Mouse (Mus musculus): Measurements from ENCODE around the gene Cep112. TPM values are rescaled to one million over a fixed set of nuclear protein-coding genes. Genes with fewer than 3 reads are reported as not detected.

Cep112 gene
- polyA plus RNA-seq, 1 experiment from 2014 or later: 1.4 TPM

DNA sequence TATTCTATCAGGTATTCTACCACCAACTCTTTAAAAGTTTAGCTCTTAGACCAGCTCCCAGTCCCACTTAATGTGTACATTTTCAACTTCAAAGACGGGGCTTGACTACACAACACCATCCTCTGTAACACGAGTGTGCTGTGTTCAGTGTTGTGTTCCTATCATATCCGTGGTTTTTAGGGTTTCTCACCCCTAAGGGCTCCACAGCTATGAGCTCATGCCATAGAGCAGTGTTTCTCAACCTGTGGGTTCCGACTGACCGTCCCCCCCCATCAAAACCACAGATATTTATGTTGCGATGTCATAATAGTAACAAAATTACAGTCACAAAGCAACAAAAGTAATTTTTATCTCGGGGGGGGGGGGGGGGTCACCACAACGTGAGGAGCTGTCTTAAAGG is 461.1 kb downstream of the Cep112 start:
- no peaks in the 10 kb centered on the region for H3K9me3 ChIP-seq (replicated peaks)
- H3K36me3 ChIP-seq: no peaks in the 10 kb centered on the region
- peaks cover 13% of the 10 kb centered on the region for H3K27me3 ChIP-seq
- H3K4me2 ChIP-seq: no peak overlapping the region
- 58% methylated on average over 8 of the region's 8 CpGs for WGBS (ENCODE audit: insufficient replicate concordance)
- H3K27ac ChIP-seq: no peak overlapping the region
- no peak for ATAC-seq (ENCODE audit: low read depth)
- H3K4me3 ChIP-seq (replicated peaks): no peak overlapping the region
- H3K4me1 ChIP-seq (replicated peaks): no peaks in the 10 kb centered on the region
- no peak overlapping the region for H3K9ac ChIP-seq
- DNase-seq: no peak

GRCm38 (mm10) chr11:108889121-108889520 is 464.1 kb downstream of the Cep112 start:
- no peak for ATAC-seq (ENCODE audit: low read depth)
- Histone ChIP-seq H3K27me3 (peaks cover 40% of the 10 kb centered on the region), H3K4me3 (replicated peaks) (no peak overlapping the region), H3K27ac (no peak overlapping the region), H3K9ac (no peak overlapping the region), H3K36me3 (no peaks in the 10 kb centered on the region), H3K4me1 (replicated peaks) (no peaks in the 10 kb centered on the region), H3K9me3 (replicated peaks) (no peaks in the 10 kb centered on the region), H3K4me2 (no peak overlapping the region)
- DNase-seq: no peak
- 26% methylated on average over 11 of the region's 11 CpGs for WGBS (ENCODE audit: insufficient replicate concordance)

DNA sequence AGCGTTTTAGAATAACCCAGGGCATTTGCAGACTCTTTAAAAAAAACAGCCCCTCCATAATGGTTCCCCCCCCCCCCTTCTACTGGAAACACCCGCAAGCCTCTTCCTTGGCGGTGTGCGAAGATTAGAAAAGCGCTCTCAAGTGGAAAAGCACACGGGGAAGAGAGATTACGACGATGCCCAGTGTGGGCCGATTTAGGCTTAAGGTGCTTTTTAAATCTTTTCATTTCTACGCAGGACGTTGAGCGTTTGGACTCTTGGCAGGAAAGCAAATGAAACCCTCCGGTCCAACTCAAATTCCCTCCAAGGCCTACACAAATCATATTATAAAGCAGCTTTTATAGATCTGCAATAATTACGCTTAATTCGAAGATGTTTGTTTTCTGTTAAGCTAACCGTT is 465.6 kb downstream of the Cep112 start:
- DNase-seq: no peak
- no peak overlapping the region for H3K27ac ChIP-seq

GRCm38 (mm10) chr11:108891111-108891870 is 466.3 kb downstream of the Cep112 start:
- 0 out of 2 replicates have a peak overlapping the region, but pooled peaks have one; percentile 12 for H3K4me3 ChIP-seq (replicated peaks)
- ATAC-seq (ENCODE audit: low read depth): no peak

More for the DNA sequence above, 465.6 kb downstream of the Cep112 start:
- Histone ChIP-seq H3K27me3 (peaks cover 43% of the 10 kb centered on the region), H3K4me3 (replicated peaks) (no peak overlapping the region), H3K9me3 (replicated peaks) (no peaks in the 10 kb centered on the region), H3K36me3 (no peaks in the 10 kb centered on the region), H3K4me2 (peak overlapping the region; percentile 46), H3K4me1 (replicated peaks) (no peaks in the 10 kb centered on the region), H3K9ac (no peak overlapping the region)
- ATAC-seq (ENCODE audit: low read depth): no peak
- 41% methylated on average over 16 of the region's 16 CpGs for WGBS (ENCODE audit: insufficient replicate concordance)

DNA sequence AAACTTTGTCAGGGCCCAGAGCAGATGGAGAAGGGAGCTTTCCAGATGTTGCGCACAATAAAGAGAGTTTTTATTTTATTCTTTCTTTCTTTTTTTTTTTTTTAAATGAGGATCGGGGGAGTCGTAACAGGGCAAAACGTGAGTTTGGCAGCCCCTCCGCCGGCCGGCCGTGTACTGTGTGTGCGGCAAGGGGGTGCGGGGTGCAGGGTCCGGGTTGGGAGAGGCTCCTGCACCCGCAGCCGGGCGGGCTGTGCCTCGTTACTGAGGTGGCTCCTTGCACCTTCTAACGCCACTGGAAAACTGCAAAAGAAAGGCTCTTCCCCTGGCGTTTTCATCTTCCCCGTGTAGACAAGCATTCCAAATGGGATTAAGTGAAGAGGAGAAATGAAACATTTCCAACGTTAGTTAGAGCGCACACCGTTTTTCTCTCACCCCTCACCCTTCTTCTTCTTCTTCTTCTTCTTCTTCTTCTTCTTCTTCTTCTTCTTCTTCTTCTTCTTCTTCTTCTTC is 466.9 kb downstream of the Cep112 start:
- no peak overlapping the region for H3K27ac ChIP-seq
- no peaks in the 10 kb centered on the region for H3K36me3 ChIP-seq
- DNase-seq (no peak), ATAC-seq (ENCODE audit: low read depth) (no peak)
- peak overlapping the region; percentile 46 for H3K4me2 ChIP-seq
- 8% methylated on average over 21 of the region's 21 CpGs for WGBS (ENCODE audit: insufficient replicate concordance)
- no peak overlapping the region for H3K9ac ChIP-seq
- 0 out of 2 replicates have a peak overlapping the region, but pooled peaks have one; percentile 21 for H3K4me3 ChIP-seq (replicated peaks)
- peaks cover 43% of the 10 kb centered on the region for H3K27me3 ChIP-seq
- no peaks in the 10 kb centered on the region for H3K4me1 ChIP-seq (replicated peaks)
- no peaks in the 10 kb centered on the region for H3K9me3 ChIP-seq (replicated peaks)

More at GRCm38 (mm10) chr11:108891111-108891870, 466.3 kb downstream of the Cep112 start:
- no peaks in the 10 kb centered on the region for H3K9me3 ChIP-seq (replicated peaks)
- WGBS (ENCODE audit: insufficient replicate concordance): 8% methylated on average over 17 of the region's 17 CpGs
- no peak overlapping the region for H3K9ac ChIP-seq
- no peaks in the 10 kb centered on the region for H3K36me3 ChIP-seq
- H3K27me3 ChIP-seq: peaks cover 43% of the 10 kb centered on the region
- no peak overlapping the region for H3K27ac ChIP-seq
- H3K4me1 ChIP-seq (replicated peaks): no peaks in the 10 kb centered on the region
- no peak for DNase-seq
- peak overlapping the region; percentile 46 for H3K4me2 ChIP-seq

GRCm38 (mm10) chr11:108892406-108892805 is 467.4 kb downstream of the Cep112 start:
- Histone ChIP-seq H3K27me3 (peaks cover 43% of the 10 kb centered on the region), H3K9me3 (replicated peaks) (no peaks in the 10 kb centered on the region), H3K4me2 (no peak overlapping the region), H3K9ac (no peak overlapping the region), H3K4me3 (replicated peaks) (no peak overlapping the region), H3K36me3 (no peaks in the 10 kb centered on the region), H3K27ac (no peak overlapping the region), H3K4me1 (replicated peaks) (no peaks in the 10 kb centered on the region)
- DNase-seq (no peak), ATAC-seq (ENCODE audit: low read depth) (no peak)
- 26% methylated on average over 4 of the region's 7 CpGs for WGBS (ENCODE audit: insufficient replicate concordance)

DNA sequence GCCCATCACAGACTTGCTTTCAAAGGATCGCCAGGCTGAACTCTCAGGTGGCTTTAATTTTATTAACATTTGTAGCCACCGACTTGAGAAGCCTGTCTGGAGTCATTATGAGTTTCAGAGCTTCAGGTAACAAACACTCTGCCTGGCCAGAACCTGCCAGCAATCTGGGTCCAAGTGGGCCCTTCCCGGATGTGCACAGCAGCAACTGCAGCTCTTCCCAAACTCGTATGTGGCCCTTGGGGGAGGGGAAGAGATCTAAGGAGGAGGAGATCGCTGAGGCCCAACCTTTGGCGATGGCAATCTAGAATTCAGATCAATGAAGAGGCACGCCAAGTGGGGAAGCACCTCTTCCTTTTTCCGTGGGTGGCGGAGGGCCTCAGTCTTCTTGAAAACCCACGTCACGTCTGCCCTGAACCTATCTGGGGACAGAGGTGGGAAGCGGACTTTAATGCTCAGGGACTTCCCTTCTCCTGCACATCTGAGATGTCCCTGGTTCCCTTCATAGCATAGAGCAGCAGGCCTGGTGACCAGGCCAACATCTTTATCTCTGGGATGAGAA is 468.3 kb downstream of the Cep112 start:
- H3K27me3 ChIP-seq: peaks cover 45% of the 10 kb centered on the region
- no peak overlapping the region for H3K4me2 ChIP-seq
- DNase-seq: no peak
- WGBS (ENCODE audit: insufficient replicate concordance): 27% methylated on average over 12 of the region's 12 CpGs
- no peaks in the 10 kb centered on the region for H3K9me3 ChIP-seq (replicated peaks)
- no peak overlapping the region for H3K27ac ChIP-seq
- H3K4me3 ChIP-seq (replicated peaks): no peak overlapping the region
- no peak overlapping the region for H3K9ac ChIP-seq
- no peak for ATAC-seq (ENCODE audit: low read depth)
- H3K4me1 ChIP-seq (replicated peaks): no peaks in the 10 kb centered on the region
- no peaks in the 10 kb centered on the region for H3K36me3 ChIP-seq

GRCm38 (mm10) chr11:108893855-108894510 is 469.0 kb downstream of the Cep112 start:
- peaks cover 45% of the 10 kb centered on the region for H3K27me3 ChIP-seq
- no peak overlapping the region for H3K9ac ChIP-seq
- no peak for ATAC-seq (ENCODE audit: low read depth)
- DNase-seq: no peak
- 48% methylated on average over 10 of the region's 10 CpGs for WGBS (ENCODE audit: insufficient replicate concordance)
- H3K4me3 ChIP-seq (replicated peaks): no peak overlapping the region
- H3K4me2 ChIP-seq: no peak overlapping the region
- H3K27ac ChIP-seq: no peak overlapping the region
- no peaks in the 10 kb centered on the region for H3K4me1 ChIP-seq (replicated peaks)
- H3K36me3 ChIP-seq: no peaks in the 10 kb centered on the region
- H3K9me3 ChIP-seq (replicated peaks): no peaks in the 10 kb centered on the region

DNA sequence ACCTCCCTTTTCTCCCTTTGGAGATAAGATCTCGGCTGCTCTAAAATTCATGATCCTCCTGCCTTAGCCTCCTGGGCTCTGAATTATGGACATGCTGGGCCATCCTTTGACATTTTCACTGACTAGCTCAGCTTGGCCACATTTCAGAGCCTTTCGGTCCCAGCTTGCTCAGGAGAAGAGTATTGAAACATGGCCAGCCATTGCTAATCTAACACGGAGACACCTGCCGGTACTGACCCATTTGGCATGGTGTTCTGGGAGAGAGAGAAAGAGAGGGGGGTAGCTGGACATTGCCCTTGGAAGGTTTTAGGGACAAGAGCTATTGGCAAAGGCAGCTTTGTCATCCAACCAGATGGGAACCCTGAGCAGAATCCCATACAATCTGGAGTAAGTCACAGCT is 472.0 kb downstream of the Cep112 start:
- no peak overlapping the region for H3K4me2 ChIP-seq
- H3K27ac ChIP-seq: no peak overlapping the region
- no peaks in the 10 kb centered on the region for H3K36me3 ChIP-seq
- H3K27me3 ChIP-seq: peaks cover 22% of the 10 kb centered on the region
- no peaks in the 10 kb centered on the region for H3K4me1 ChIP-seq (replicated peaks)
- DNase-seq (no peak), ATAC-seq (ENCODE audit: low read depth) (no peak)
- WGBS (ENCODE audit: insufficient replicate concordance): 73% methylated on average over 4 of the region's 4 CpGs
- no peak overlapping the region for H3K9ac ChIP-seq
- H3K4me3 ChIP-seq (replicated peaks): no peak overlapping the region
- no peaks in the 10 kb centered on the region for H3K9me3 ChIP-seq (replicated peaks)

DNA sequence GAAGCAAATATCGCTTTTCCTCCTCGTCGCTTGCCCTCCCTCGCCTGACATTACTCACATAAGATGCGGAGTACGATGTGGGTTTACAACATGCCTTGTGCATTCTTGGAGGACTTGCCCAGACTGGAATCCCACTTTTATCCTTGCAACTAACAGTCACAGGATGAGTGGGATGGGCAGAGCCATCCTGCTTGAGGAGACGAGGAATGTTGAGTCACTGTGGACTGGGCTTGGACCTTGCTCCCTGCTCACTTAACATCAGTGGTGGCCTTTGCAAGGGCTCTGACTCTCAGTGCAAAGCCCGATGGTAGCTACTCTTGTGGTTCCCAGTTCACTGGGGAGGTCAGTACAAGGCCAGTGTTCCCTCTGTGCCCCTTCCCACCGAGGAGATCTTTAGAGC is 473.1 kb downstream of the Cep112 start:
- H3K4me2 ChIP-seq: no peak overlapping the region
- no peaks in the 10 kb centered on the region for H3K4me1 ChIP-seq (replicated peaks)
- H3K4me3 ChIP-seq (replicated peaks): no peak overlapping the region
- WGBS (ENCODE audit: insufficient replicate concordance): 57% methylated on average over 9 of the region's 9 CpGs
- DNase-seq (no peak), ATAC-seq (ENCODE audit: low read depth) (no peak)
- H3K9me3 ChIP-seq (replicated peaks): no peaks in the 10 kb centered on the region
- H3K27me3 ChIP-seq: peaks cover 15% of the 10 kb centered on the region
- no peak overlapping the region for H3K9ac ChIP-seq
- H3K27ac ChIP-seq: no peak overlapping the region
- no peaks in the 10 kb centered on the region for H3K36me3 ChIP-seq

DNA sequence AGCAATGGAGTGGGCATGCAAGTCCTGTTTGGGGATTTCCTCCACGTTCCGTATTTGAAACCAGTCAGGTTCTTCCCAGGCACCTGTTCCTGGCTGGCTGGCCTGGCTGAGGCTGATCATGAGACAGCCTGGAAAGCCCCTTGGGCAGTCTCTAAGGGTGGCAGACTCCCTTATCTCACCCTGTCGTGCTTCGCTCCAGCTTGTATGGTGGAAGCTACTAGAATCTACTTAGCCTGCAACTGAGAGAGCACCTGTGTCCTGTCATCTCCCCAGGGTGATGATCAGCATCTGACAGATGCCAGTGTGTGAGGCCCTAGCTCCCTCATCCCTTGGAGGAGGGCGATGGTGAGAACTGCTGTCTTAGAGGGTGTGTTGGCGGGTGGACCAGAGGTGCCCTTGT is 473.5 kb downstream of the Cep112 start:
- H3K4me3 ChIP-seq (replicated peaks): no peak overlapping the region
- ATAC-seq (ENCODE audit: low read depth) (no peak), DNase-seq (no peak)
- H3K4me2 ChIP-seq: no peak overlapping the region
- peaks cover 11% of the 10 kb centered on the region for H3K27me3 ChIP-seq
- H3K27ac ChIP-seq: no peak overlapping the region
- no peak overlapping the region for H3K9ac ChIP-seq
- 66% methylated on average over 6 of the region's 6 CpGs for WGBS (ENCODE audit: insufficient replicate concordance)
- no peaks in the 10 kb centered on the region for H3K9me3 ChIP-seq (replicated peaks)
- H3K4me1 ChIP-seq (replicated peaks): no peaks in the 10 kb centered on the region
- H3K36me3 ChIP-seq: no peaks in the 10 kb centered on the region
